Mouse (Mus musculus): ENCODE results near the gene Plekhg5. TPM values are rescaled to one million over a fixed set of nuclear protein-coding genes. Genes with fewer than 3 reads are reported as not detected.

The Plekhg5 gene
- polyA plus RNA-seq, 1 experiment from 2014 or later = 9.6 TPM

DNA sequence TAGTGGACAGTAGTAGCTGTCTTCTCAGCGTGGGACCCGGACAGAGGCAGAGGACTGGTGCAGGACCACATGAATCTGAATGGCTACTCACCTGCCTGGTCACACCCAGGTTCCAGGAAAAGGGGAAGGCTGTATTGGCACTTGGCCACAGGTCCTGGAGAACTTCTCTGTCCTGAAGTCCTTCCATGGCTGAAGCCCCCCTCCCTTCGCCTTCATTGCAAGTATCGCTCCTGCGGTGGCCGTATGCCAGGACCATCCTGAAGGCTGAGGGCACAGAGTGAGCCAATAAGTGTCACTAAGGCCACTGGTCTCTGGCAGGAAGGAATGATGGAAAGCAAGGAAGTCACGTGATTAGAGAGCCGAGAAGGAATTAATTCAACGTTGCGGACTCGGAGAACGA, 21.9 kb downstream of the Plekhg5 start:
- no peak for DNase-seq (ENCODE audit: extremely low spot score, low spot score)
- WGBS = 91% methylated on average over 12 of the region's 12 CpGs
- no peaks in the 10 kb centered on the region for H3K9me3 ChIP-seq
- H3K27ac ChIP-seq = no peak overlapping the region
- H3K4me3 ChIP-seq = no peak overlapping the region
- peaks cover 40% of the 10 kb centered on the region for H3K4me1 ChIP-seq
- H3K27me3 ChIP-seq (ENCODE audit: poor library complexity, severe bottlenecking) = peaks cover 21% of the 10 kb centered on the region
- no peaks in the 10 kb centered on the region for H3K36me3 ChIP-seq (replicated peaks)

DNA sequence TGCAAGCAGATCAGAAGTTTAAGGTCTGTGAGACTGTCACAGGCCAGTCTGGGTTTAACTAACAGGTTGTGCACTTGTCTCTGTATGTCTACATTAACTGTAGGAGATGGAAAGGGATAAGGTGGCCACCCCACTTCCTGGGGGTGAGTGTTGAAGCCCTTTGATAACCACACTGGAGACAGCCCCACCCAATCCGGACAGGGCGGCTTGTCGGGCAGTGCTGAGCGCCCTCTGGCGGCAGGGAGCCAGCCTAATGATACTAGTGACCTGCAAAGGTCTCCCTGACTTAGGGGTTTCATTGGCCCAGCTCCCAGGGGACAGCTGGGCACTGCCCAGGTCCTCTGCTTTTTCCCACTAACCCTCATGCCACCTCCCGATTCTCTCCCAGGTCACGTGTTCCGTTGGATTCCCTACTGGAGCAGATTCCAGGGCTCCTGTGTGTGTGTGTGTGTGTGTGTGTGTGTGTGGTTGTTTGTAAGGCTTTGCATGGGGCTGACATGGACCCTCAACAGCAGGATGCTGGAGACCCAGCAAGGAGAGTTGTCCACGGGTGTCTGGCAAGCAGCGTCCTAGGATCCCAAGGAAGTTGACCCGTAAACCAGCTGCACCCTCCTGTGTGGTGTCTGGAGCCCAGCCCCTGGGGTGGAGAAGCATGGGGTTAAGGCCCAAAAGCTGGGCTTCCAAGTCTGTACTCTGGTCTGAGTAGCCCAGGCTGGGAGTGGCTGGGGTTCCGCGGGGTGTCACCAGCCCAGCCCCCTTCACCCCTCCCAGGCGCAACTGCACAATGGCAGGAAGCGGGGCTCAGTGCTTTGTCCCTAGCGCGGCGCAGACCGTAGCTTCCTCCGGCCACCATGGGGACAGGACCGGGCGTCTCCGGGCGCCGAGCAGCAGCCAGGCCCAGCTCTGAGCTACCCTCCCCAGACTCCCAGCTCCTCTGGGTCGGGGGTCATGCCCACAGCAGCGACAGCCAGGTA, 23.9 kb downstream of the Plekhg5 start:
- no peaks in the 10 kb centered on the region for H3K9me3 ChIP-seq
- H3K4me3 ChIP-seq = peak overlapping the region; percentile 29
- peaks cover 21% of the 10 kb centered on the region for H3K27me3 ChIP-seq (ENCODE audit: poor library complexity, severe bottlenecking)
- peaks cover 45% of the 10 kb centered on the region for H3K4me1 ChIP-seq
- H3K36me3 ChIP-seq (replicated peaks) = no peaks in the 10 kb centered on the region
- 19% methylated on average over 27 of the region's 27 CpGs for WGBS
- peak; percentile 69 for DNase-seq (ENCODE audit: extremely low spot score, low spot score)
- H3K27ac ChIP-seq = peak overlapping the region; percentile 71

GRCm38 (mm10) chr4:152096927-152097326, 24.6 kb downstream of the Plekhg5 start:
- Histone ChIP-seq H3K4me1 (peaks cover 52% of the 10 kb centered on the region), H3K36me3 (replicated peaks) (peaks cover 1% of the 10 kb centered on the region), H3K27me3 (ENCODE audit: poor library complexity, severe bottlenecking) (peaks cover 21% of the 10 kb centered on the region), H3K4me3 (peak overlapping the region; percentile 29), H3K27ac (peak overlapping the region; percentile 71), H3K9me3 (no peaks in the 10 kb centered on the region)
- 38% methylated on average over 6 of the region's 6 CpGs for WGBS
- DNase-seq (ENCODE audit: extremely low spot score, low spot score) = no peak

- H3K36me3 ChIP-seq (replicated peaks) = peaks cover 13% of the 10 kb centered on the region
- WGBS = 19% methylated on average over 11 of the region's 11 CpGs
- DNase-seq (ENCODE audit: extremely low spot score, low spot score) = no peak
- H3K27ac ChIP-seq = no peak overlapping the region
- peaks cover 21% of the 10 kb centered on the region for H3K27me3 ChIP-seq (ENCODE audit: poor library complexity, severe bottlenecking)
- H3K4me1 ChIP-seq = peaks cover 56% of the 10 kb centered on the region
- H3K4me3 ChIP-seq = 0 out of 2 replicates have a peak overlapping the region, but pooled peaks have one; percentile 29
- H3K9me3 ChIP-seq = no peaks in the 10 kb centered on the region
Observed at GRCm38 (mm10) chr4:152097911-152098799, 25.9 kb downstream of the Plekhg5 start.

GRCm38 (mm10) chr4:152100541-152100940, 28.2 kb downstream of the Plekhg5 start:
- H3K4me1 ChIP-seq = peaks cover 56% of the 10 kb centered on the region
- H3K27ac ChIP-seq = no peak overlapping the region
- H3K9me3 ChIP-seq = no peaks in the 10 kb centered on the region
- H3K36me3 ChIP-seq (replicated peaks) = peaks cover 28% of the 10 kb centered on the region
- H3K4me3 ChIP-seq = no peak overlapping the region
- WGBS = 82% methylated on average over 11 of the region's 11 CpGs
- DNase-seq (ENCODE audit: extremely low spot score, low spot score) = no peak
- peaks cover 28% of the 10 kb centered on the region for H3K27me3 ChIP-seq (ENCODE audit: poor library complexity, severe bottlenecking)

DNA sequence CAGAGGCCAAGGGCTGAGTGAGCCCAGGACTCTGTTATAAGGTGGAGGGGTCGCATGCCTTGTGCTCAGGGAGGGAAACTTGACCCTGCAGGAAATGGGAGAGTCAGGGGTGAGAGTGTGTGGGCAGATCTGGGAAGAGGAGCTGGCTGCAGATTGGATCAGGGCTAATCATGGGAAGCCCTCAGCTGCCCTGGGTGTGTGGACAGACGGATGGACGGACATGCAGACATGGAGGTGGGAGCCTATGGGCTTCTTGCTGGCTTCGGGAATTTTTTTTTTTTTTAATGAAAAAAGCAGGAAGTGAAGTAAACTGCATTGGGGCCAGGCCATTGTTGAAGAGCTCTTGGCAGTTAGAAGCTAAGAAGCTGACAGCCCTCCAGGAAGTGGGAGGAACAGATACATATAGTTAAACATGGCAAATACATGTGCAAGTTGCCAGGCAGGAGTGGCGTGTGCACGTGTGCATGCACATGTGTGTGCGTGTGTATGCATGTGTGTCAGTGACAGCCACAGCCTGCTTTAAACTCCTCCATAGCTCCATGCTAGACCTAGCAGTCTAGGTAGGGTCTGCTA, 28.9 kb downstream of the Plekhg5 start:
- Histone ChIP-seq H3K27ac (no peak overlapping the region), H3K4me1 (peaks cover 56% of the 10 kb centered on the region), H3K9me3 (no peaks in the 10 kb centered on the region), H3K4me3 (no peak overlapping the region), H3K27me3 (ENCODE audit: poor library complexity, severe bottlenecking) (peaks cover 32% of the 10 kb centered on the region), H3K36me3 (replicated peaks) (peaks cover 32% of the 10 kb centered on the region)
- WGBS = 76% methylated on average over 7 of the region's 7 CpGs
- no peak for DNase-seq (ENCODE audit: extremely low spot score, low spot score)

DNA sequence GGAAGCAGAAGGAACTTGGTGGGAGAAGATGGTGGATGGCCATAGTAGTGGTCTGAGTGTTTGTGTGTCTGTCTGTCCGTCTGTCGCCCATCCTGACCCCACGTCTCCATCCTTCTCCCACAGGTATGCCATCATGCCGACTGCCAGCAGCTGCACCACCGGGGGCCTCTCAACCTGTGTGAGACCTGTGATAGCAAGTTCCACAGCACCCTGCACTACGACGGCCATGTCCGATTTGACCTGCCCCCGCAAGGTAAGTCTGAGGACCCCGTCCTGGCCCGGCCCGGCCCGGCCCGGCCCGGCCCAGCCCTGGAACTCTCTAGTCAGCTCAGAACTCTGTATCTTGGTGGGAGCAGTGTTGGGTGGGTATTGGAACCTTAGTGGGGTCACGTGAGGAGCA, 29.6 kb downstream of the Plekhg5 start:
- DNase-seq (ENCODE audit: extremely low spot score, low spot score) = no peak

GRCm38 (mm10) chr4:152103025-152103424, 30.7 kb downstream of the Plekhg5 start:
- Histone ChIP-seq H3K27me3 (ENCODE audit: poor library complexity, severe bottlenecking) (peaks cover 29% of the 10 kb centered on the region), H3K4me3 (no peak overlapping the region), H3K27ac (no peak overlapping the region), H3K36me3 (replicated peaks) (peaks cover 34% of the 10 kb centered on the region), H3K4me1 (peaks cover 52% of the 10 kb centered on the region), H3K9me3 (no peaks in the 10 kb centered on the region)
- 32% methylated on average over 7 of the region's 7 CpGs for WGBS
- peak; percentile 76 for DNase-seq (ENCODE audit: extremely low spot score, low spot score)

More for the DNA sequence above, 29.6 kb downstream of the Plekhg5 start:
- no peaks in the 10 kb centered on the region for H3K9me3 ChIP-seq
- no peak overlapping the region for H3K27ac ChIP-seq
- H3K36me3 ChIP-seq (replicated peaks) = peaks cover 34% of the 10 kb centered on the region
- WGBS = 93% methylated on average over 16 of the region's 16 CpGs
- peaks cover 52% of the 10 kb centered on the region for H3K4me1 ChIP-seq
- peaks cover 32% of the 10 kb centered on the region for H3K27me3 ChIP-seq (ENCODE audit: poor library complexity, severe bottlenecking)
- no peak overlapping the region for H3K4me3 ChIP-seq

DNA sequence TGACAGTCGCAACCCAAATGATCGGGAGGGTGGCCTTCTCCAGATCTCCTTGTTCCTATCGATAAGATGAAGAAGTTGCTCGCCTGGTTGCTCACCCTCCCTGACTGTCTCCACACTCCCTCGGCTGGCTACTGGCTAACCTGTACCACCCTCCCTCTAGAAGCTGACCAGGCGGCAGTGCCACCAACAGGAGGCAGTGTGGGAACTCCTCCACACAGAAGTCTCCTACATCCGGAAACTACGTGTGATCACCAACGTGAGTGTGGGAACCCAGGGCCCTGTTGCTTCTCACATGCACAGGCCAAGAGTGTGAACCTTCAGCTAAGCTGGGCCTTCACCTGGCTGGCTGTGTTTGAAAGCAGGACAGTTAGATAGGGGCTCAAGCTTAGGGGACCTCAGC, 34.4 kb downstream of the Plekhg5 start:
- H3K27ac ChIP-seq = no peak overlapping the region
- peaks cover 37% of the 10 kb centered on the region for H3K4me1 ChIP-seq
- no peak overlapping the region for H3K4me3 ChIP-seq
- no peak for DNase-seq (ENCODE audit: extremely low spot score, low spot score)
- no peaks in the 10 kb centered on the region for H3K9me3 ChIP-seq
- peaks cover 61% of the 10 kb centered on the region for H3K36me3 ChIP-seq (replicated peaks)
- peaks cover 45% of the 10 kb centered on the region for H3K27me3 ChIP-seq (ENCODE audit: poor library complexity, severe bottlenecking)
- 52% methylated on average over 9 of the region's 9 CpGs for WGBS

- WGBS = under 1% methylated on average over 24 of the region's 24 CpGs
- H3K27ac ChIP-seq = peak overlapping the region; percentile 78
- H3K27me3 ChIP-seq (ENCODE audit: poor library complexity, severe bottlenecking) = peaks cover 51% of the 10 kb centered on the region
- no peaks in the 10 kb centered on the region for H3K9me3 ChIP-seq
- peak overlapping the region; percentile 59 for H3K4me3 ChIP-seq
- H3K36me3 ChIP-seq (replicated peaks) = peaks cover 60% of the 10 kb centered on the region
- H3K4me1 ChIP-seq = peaks cover 36% of the 10 kb centered on the region
- DNase-seq (ENCODE audit: extremely low spot score, low spot score) = peak; percentile 57
Observed at GRCm38 (mm10) chr4:152107493-152107892, 35.2 kb downstream of the Plekhg5 start.

- Histone ChIP-seq H3K27me3 (ENCODE audit: poor library complexity, severe bottlenecking) (peaks cover 57% of the 10 kb centered on the region), H3K27ac (peak overlapping the region; percentile 78), H3K9me3 (no peaks in the 10 kb centered on the region), H3K36me3 (replicated peaks) (peaks cover 57% of the 10 kb centered on the region), H3K4me1 (peaks cover 31% of the 10 kb centered on the region), H3K4me3 (peak overlapping the region; percentile 59)
- DNase-seq (ENCODE audit: extremely low spot score, low spot score) = peak; percentile 94
- 4% methylated on average over 30 of the region's 30 CpGs for WGBS
Observed at GRCm38 (mm10) chr4:152107971-152108509, 35.7 kb downstream of the Plekhg5 start.

- Histone ChIP-seq H3K4me3 (no peak overlapping the region; the same call in 1 of the 2 replicates), H3K36me3 (replicated peaks) (peaks cover 57% of the 10 kb centered on the region), H3K4me1 (peaks cover 31% of the 10 kb centered on the region), H3K27me3 (ENCODE audit: poor library complexity, severe bottlenecking) (peaks cover 63% of the 10 kb centered on the region), H3K9me3 (no peaks in the 10 kb centered on the region), H3K27ac (no peak overlapping the region)
- no peak for DNase-seq (ENCODE audit: extremely low spot score, low spot score)
- 87% methylated on average over 5 of the region's 5 CpGs for WGBS
Observed at GRCm38 (mm10) chr4:152108673-152109072, 36.4 kb downstream of the Plekhg5 start.
